Comparison of ENCODE assay signal across 27 mouse cellular contexts in genomic region chr6:114322914-114323313, GRCm38 (mm10). TPM values are rescaled to one million over a fixed set of nuclear protein-coding genes. Genes with fewer than 3 reads are reported as not detected.
"Had no signal": no experiment of that assay in that cellular context is flagged by ENCODE, and none has a peak within 500 bp of the region (broad histone marks: within the 10 kb centered on the region; RNA-seq: fewer than 3 reads in every experiment).

No protein-coding gene starts in this region.

- ATAC-seq: inflammation-experienced regulatory T-cells, adult 6 months; intestine, embryonic 16.5 days; liver, embryonic 12.5 days had no signal

- H3K9ac ChIP-seq: heart, embryonic 12.5 days; hindbrain, embryonic 12.5 days; hindbrain, embryonic 15.5 days; limb, embryonic 13.5 days; limb, embryonic 15.5 days; liver, embryonic 12.5 days; liver, embryonic 14.5 days had no signal

- H3K4me1 ChIP-seq: heart, embryonic 10.5 days; heart, embryonic 12.5 days; limb, embryonic 13.5 days; limb, embryonic 15.5 days; liver, embryonic 12.5 days had no signal

- H3K4me2 ChIP-seq: heart, embryonic 12.5 days; hindbrain, embryonic 12.5 days; hindbrain, embryonic 15.5 days; limb, embryonic 13.5 days; limb, embryonic 15.5 days; liver, embryonic 12.5 days had no signal

- H3K27me3 ChIP-seq: heart, embryonic 12.5 days; hindbrain, embryonic 12.5 days; hindbrain, embryonic 15.5 days; limb, embryonic 13.5 days; limb, embryonic 15.5 days; liver, embryonic 12.5 days had no signal

- DNase-seq: gastrocnemius, adult 2 months; gastrocnemius, postnatal 10 days; gastrocnemius, postnatal 25 days; heart, adult 18-20 months; heart, postnatal 10 days; heart, postnatal 4 days; kidney, adult 18-20 months; kidney, adult 8-10 months; kidney, postnatal 10 days; kidney, postnatal 25 days; kidney, postnatal 4 days; left cerebral cortex, postnatal 4 days had no signal

- H3K9me3 ChIP-seq: heart, embryonic 10.5 days; hindbrain, embryonic 10.5 days; hindbrain, embryonic 12.5 days; hindbrain, embryonic 15.5 days; limb, embryonic 13.5 days; limb, embryonic 15.5 days had no signal

- H3K27ac ChIP-seq: gastrocnemius, adult 2 months; heart, embryonic 10.5 days; hindbrain, embryonic 10.5 days; hindbrain, embryonic 12.5 days; hindbrain, embryonic 15.5 days; layer of hippocampus, adult 2 months; left cerebral cortex, adult 2 months; limb, embryonic 13.5 days; limb, embryonic 15.5 days; liver, embryonic 12.5 days; liver, embryonic 14.5 days had no signal

- H3K4me3 ChIP-seq: gastrocnemius, adult 2 months; heart, embryonic 10.5 days; heart, embryonic 12.5 days; hindbrain, embryonic 10.5 days; hindbrain, embryonic 12.5 days; hindbrain, embryonic 15.5 days; layer of hippocampus, adult 2 months; left cerebral cortex, adult 2 months; limb, embryonic 13.5 days; limb, embryonic 15.5 days; liver, embryonic 12.5 days had no signal

- H3K36me3 ChIP-seq: heart, embryonic 10.5 days; heart, embryonic 12.5 days; hindbrain, embryonic 10.5 days; hindbrain, embryonic 12.5 days; hindbrain, embryonic 15.5 days; limb, embryonic 13.5 days; limb, embryonic 15.5 days; liver, embryonic 12.5 days had no signal

RNA-seq across cellular contexts. Expression of gene Slc6a1, which starts 40.5 kb away (rescaled TPM):
- total RNA-seq: granulocyte monocyte progenitor cell, adult 5-6 weeks; liver, adult 2 months had no signal
- polyA plus RNA-seq: intestine, embryonic 16.5 days; liver, embryonic 12.5 days had no signal
